Mouse (Mus musculus): ENCODE measurements around the gene Rala.
"Not testable (repeated sequence)": the region's sequence is repeated elsewhere in the genome, so short reads cannot be mapped to it uniquely, and the experiment has no call there.

Gene Rala

GRCm38 (mm10) chr13:17944078-17944917 is at the start of gene Rala:
Gene Rala (minus strand): TSS chr13:17944239.
- in situ Hi-C loops (cut with MboI, MseI), result loop anchor here (10.0 kb wide), 1 partner anchor 51 kb away; the partner anchor contains the start of gene Yae1d1

GRCm38 (mm10) chr13:17993515-17993847 is 49.4 kb upstream of the Rala start:
- in situ Hi-C loops (cut with MboI, MseI), result loop anchor here (10.0 kb wide), 1 partner anchor 49 kb away; the partner anchor contains the start of gene Rala

- in situ Hi-C loops (cut with MboI, MseI), result loop anchor here (10.0 kb wide), 1 partner anchor 48 kb away; the partner anchor contains the start of gene Rala
Measured at GRCm38 (mm10) chr13:17992697-17993514, 48.9 kb upstream of the Rala start, which contains the start of gene Yae1d1. Gene Yae1d1 (minus strand): TSS chr13:17993349.

- in situ Hi-C loops (cut with MboI, MseI), result loop anchor here (10.0 kb wide), 1 partner anchor 47 kb away; the partner anchor contains the start of gene Rala
Measured at GRCm38 (mm10) chr13:17992009-17992408, 48.0 kb upstream of the Rala start.

GRCm38 (mm10) chr13:17983194-17983593 is 39.2 kb upstream of the Rala start:
- in situ Hi-C loops (cut with MboI, MseI), result loop anchor here (5.0 kb wide), 1 partner anchor 151 kb away; no protein-coding TSS in a partner anchor

GRCm38 (mm10) chr13:17982634-17983033 is 38.6 kb upstream of the Rala start:
- in situ Hi-C loops (cut with MboI, MseI), result loop anchor here (5.0 kb wide), 1 partner anchor 150 kb away; no protein-coding TSS in a partner anchor

GRCm38 (mm10) chr13:17976854-17977739 is 33.1 kb upstream of the Rala start:
- in situ Hi-C loops (cut with MboI, MseI), result no loop called here

GRCm38 (mm10) chr13:17975891-17976290 is 31.9 kb upstream of the Rala start:
- in situ Hi-C loops (cut with MboI, MseI), result no loop called here

GRCm38 (mm10) chr13:17975457-17975856 is 31.4 kb upstream of the Rala start:
- in situ Hi-C loops (cut with MboI, MseI), result no loop called here

GRCm38 (mm10) chr13:17974734-17975133 is 30.7 kb upstream of the Rala start:
- in situ Hi-C loops (cut with MboI, MseI), result no loop called here

- in situ Hi-C loops (cut with MboI, MseI), result no loop called here
Measured at GRCm38 (mm10) chr13:17960613-17961012, 16.6 kb upstream of the Rala start.

GRCm38 (mm10) chr13:17954282-17954681 is 10.2 kb upstream of the Rala start:
- in situ Hi-C loops (cut with MboI, MseI), result no loop called here

GRCm38 (mm10) chr13:17950581-17950980 is 6.5 kb upstream of the Rala start:
- in situ Hi-C loops (cut with MboI, MseI), result not testable (repeated sequence)

- in situ Hi-C loops (cut with MboI, MseI), result loop anchor here (10.0 kb wide), 1 partner anchor 45 kb away; the partner anchor contains the start of gene Yae1d1
Measured at GRCm38 (mm10) chr13:17949555-17949954, 5.5 kb upstream of the Rala start.

- in situ Hi-C loops (cut with MboI, MseI), result loop anchor here (10.0 kb wide), 1 partner anchor 51 kb away; the partner anchor contains the start of gene Yae1d1
Measured at GRCm38 (mm10) chr13:17943306-17944077, 547 bp downstream of the Rala start.

- in situ Hi-C loops (cut with MboI, MseI), result loop anchor here (10.0 kb wide), 1 partner anchor 52 kb away; the partner anchor contains the start of gene Yae1d1
Measured at GRCm38 (mm10) chr13:17942338-17942737, 1.7 kb downstream of the Rala start.

- in situ Hi-C loops (cut with MboI, MseI), result no loop called here
Measured at GRCm38 (mm10) chr13:17907309-17907708, 36.7 kb downstream of the Rala start.

GRCm38 (mm10) chr13:17901474-17901873 is 42.6 kb downstream of the Rala start:
- in situ Hi-C loops (cut with MboI, MseI), result no loop called here

- in situ Hi-C loops (cut with MboI, MseI), result no loop called here
Measured at GRCm38 (mm10) chr13:17900641-17901040, 43.4 kb downstream of the Rala start.

- in situ Hi-C loops (cut with MboI, MseI), result no loop called here
Measured at GRCm38 (mm10) chr13:17897040-17897439, 47.0 kb downstream of the Rala start.
